Mouse (Mus musculus) intestine, embryonic 14.5 days (tissue): Measurements from ENCODE around the gene Rwdd2a. TPM values are rescaled to one million over a fixed set of nuclear protein-coding genes. Genes with fewer than 3 reads are reported as not detected.

ENCODE experiments used
- ATAC-seq: fragments of 200-750 bp; cut with Nextera tagmentation; replicated peaks from 2 replicates; pipeline ENCODE4 v1.8.0; 2017; ENCODE audit warnings: low read depth, moderate number of reproducible peaks, moderate TSS enrichment, moderate library complexity; ENCODE audit not compliant: low FRiP score, low TSS enrichment
- DNase-seq: peaks from one replicate; pipeline ENCODE4 v3.0.0-alpha.2; 2018; ENCODE audit warnings: low spot score
- H3K27ac ChIP-seq: fragments of 300-500 bp; sonication (generic); 2 replicates; pipeline ENCODE4 v1.5.1; 2014; ENCODE audit warnings: low read depth, mild to moderate bottlenecking, control low read depth
- H3K27me3 ChIP-seq: fragments of 300-500 bp; sonication (generic); replicated peaks from 2 replicates; pipeline ENCODE4 v1.6.1; 2014; ENCODE audit warnings: low read length, control low read depth; ENCODE audit not compliant: control insufficient read depth, insufficient read depth
- H3K36me3 ChIP-seq: fragments of 300-500 bp; sonication (generic); 2 replicates; pipeline ENCODE4 v1.6.1; 2014; ENCODE audit warnings: low read length, control low read depth; ENCODE audit not compliant: control insufficient read depth, insufficient read depth
- H3K4me1 ChIP-seq: fragments of 300-500 bp; sonication (generic); replicated peaks from 2 replicates; pipeline ENCODE4 v1.6.1; 2014; ENCODE audit warnings: low read length, control low read depth, mixed read lengths; ENCODE audit not compliant: control insufficient read depth, insufficient read depth
- H3K4me2 ChIP-seq: fragments of 300-500 bp; sonication (generic); 2 replicates; pipeline ENCODE4 v1.6.1; 2014; ENCODE audit warnings: low read length
- H3K4me3 ChIP-seq: fragments of 300-500 bp; sonication (generic); 2 replicates; pipeline ENCODE4 v1.5.1; 2014; ENCODE audit warnings: low read depth, low read length, control low read depth, mixed read lengths
- H3K9ac ChIP-seq: fragments of 300-500 bp; sonication (generic); 2 replicates; pipeline ENCODE4 v1.6.1; 2014; ENCODE audit warnings: mild to moderate bottlenecking, low read length
- H3K9me3 ChIP-seq: fragments of 300-500 bp; sonication (generic); 2 replicates; pipeline ENCODE4 v1.6.1; 2016; ENCODE audit warnings: low read length, control low read depth; ENCODE audit not compliant: control insufficient read depth
- WGBS: fragments of 180-500 bp; shearing (Covaris S2); extraction: QIAGEN DNeasy Blood & Tissue Kit; methylation state at CpG from one replicate; pipeline ENCODE4 v1.1.7; 2014; 5-methylcytosine and 5-hydroxymethylcytosine counted together
- polyA plus RNA-seq: library from polyadenylated mRNA; unstranded; fragments of >200 nt; fragmentation: Nextera tagmentation; extraction: Ambion mirVana; gene quantifications from 2 replicates; pipeline ENCODE4 v1.2.1, GENCODE M21; 2014

Gene Rwdd2a
- polyA plus RNA-seq, 1 experiment from 2014 or later, result 4.2 TPM

DNA sequence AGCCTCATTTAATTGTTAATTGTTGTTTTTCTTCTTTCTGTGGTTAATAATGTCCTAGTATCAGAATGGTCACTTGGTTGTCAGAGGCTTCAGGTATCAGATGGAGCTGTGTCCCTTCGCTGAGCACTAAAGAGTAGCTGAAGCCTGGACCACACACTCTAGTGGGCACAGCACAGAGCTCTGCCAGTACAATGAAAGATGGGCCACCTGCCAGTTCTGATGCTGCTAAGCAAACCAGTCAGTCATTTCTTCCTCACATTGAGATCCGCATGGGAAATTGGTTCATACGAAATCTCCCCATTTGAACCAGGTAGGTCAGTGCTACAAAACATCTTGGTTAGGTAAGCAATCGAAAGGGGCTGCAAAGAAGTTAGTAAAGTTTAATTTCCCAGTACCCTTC lies 17.1 kb upstream of the Rwdd2a start:
- no peak for DNase-seq
- no peak overlapping the region for H3K27ac ChIP-seq
- no peaks in the 10 kb centered on the region for H3K27me3 ChIP-seq

DNA sequence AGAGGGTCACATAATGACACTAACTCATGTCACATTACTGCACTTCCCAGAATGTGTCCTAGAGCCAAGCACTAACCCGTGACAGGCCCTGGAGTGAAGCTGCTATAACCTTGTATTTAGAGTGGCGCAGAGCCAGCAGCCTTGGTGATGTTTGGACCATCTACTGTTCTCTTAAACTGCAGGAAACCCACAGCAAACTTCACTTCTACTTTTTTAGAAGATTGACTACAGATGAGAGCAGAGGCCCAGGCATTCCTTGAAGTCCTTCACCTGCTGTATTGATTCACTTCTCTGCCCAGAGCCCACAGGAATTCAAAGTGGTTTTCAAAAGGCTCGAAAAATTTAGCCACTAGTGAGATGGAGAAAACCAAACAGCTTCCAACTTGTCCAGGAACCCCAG lies 11.2 kb upstream of the Rwdd2a start:
- peaks cover 81% of the 10 kb centered on the region for H3K36me3 ChIP-seq
- WGBS, result 87% methylated on average over 3 of the region's 3 CpGs
- H3K9me3 ChIP-seq, result no peaks in the 10 kb centered on the region
- H3K4me3 ChIP-seq, result no peak overlapping the region
- H3K4me1 ChIP-seq, result no peaks in the 10 kb centered on the region
- H3K9ac ChIP-seq, result no peak overlapping the region
- H3K27ac ChIP-seq, result no peak overlapping the region
- H3K4me2 ChIP-seq, result no peak overlapping the region
- DNase-seq (no peak), ATAC-seq (no peak)
- no peaks in the 10 kb centered on the region for H3K27me3 ChIP-seq

More for the DNA sequence above, 17.1 kb upstream of the Rwdd2a start:
- Histone ChIP-seq H3K9me3 (no peaks in the 10 kb centered on the region), H3K4me1 (no peaks in the 10 kb centered on the region), H3K36me3 (peaks cover 87% of the 10 kb centered on the region), H3K4me3 (no peak overlapping the region), H3K4me2 (no peak overlapping the region), H3K9ac (no peak overlapping the region)
- no peak for ATAC-seq
- 98% methylated on average over 4 of the region's 4 CpGs for WGBS

DNA sequence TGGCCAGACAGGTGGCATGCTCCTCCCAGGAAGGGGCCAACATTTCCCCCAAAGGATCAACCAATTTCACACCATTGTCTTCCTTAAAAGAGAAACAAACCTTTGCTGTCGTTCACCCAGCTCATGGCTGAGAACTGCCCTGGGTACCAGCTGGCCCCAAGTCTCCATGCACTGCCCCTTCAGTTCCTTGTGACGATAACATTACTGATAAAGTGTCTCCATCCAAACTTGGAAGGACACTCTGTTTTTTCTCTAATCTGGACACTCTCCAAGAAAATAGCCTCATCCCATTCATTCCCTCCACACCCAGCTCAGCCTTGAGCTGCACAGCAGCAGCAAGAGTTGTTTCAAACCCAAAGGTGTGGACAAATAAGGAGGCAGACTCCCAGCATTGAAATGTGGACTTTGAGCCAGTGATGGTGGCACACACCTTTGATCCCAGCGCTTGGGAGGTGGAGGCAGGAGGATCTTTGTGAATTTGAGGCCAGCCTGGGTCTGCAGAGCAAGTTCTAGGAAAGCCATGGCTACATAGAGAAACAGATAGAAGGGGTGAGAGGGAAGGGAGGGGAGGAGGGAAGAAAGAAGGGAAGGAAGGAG lies 2.4 kb upstream of the Rwdd2a start:
- Histone ChIP-seq H3K4me2 (no peak overlapping the region), H3K4me1 (peaks cover 15% of the 10 kb centered on the region), H3K27ac (no peak overlapping the region), H3K9ac (no peak overlapping the region), H3K4me3 (no peak overlapping the region), H3K27me3 (0 out of 2 replicates have a peak, but pooled peaks cover 2% of the 10 kb centered on the region), H3K36me3 (peaks cover 37% of the 10 kb centered on the region), H3K9me3 (no peaks in the 10 kb centered on the region)
- DNase-seq (no peak), ATAC-seq (no peak)
- WGBS, result 77% methylated on average over 3 of the region's 3 CpGs

DNA sequence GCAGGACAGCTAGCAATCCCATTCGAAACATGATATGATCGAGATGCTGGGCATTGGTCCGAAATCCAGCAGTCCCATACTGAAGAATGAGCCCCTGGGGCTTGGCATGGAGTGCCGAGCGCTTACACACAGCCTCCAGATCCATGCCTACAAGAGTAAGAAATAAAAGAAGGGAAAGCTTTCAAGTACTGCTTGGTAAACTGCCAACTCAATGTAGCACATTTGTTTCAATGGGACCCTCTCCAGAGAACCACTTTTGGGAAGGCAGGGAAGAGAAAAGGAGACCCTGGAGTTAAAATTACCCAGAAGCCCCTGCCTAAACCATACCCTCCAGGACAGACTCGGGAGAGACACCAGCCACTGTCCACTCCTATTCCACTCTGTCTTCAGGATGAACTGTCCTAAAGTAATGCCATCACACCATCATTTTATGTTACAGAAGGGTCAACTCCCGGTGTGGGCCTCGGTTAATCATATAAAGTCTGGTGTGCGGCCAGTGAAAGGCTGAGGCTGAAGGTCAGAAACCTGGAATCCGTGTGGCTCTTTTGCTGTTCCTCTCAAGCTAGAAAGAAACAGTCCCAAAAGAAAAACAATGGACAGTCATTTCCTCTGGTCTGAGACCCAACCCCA lies 1.4 kb upstream of the Rwdd2a start:
- H3K27ac ChIP-seq, result no peak overlapping the region
- H3K27me3 ChIP-seq, result 0 out of 2 replicates have a peak, but pooled peaks cover 2% of the 10 kb centered on the region
- H3K9ac ChIP-seq, result no peak overlapping the region
- H3K4me2 ChIP-seq, result peak overlapping the region; percentile 99
- H3K36me3 ChIP-seq, result peaks cover 28% of the 10 kb centered on the region
- 77% methylated on average over 10 of the region's 10 CpGs for WGBS
- DNase-seq, result no peak
- H3K4me1 ChIP-seq, result peaks cover 15% of the 10 kb centered on the region
- no peak for ATAC-seq
- H3K4me3 ChIP-seq, result peak overlapping the region; percentile 73; the same call in 1 of the 2 replicates
- no peaks in the 10 kb centered on the region for H3K9me3 ChIP-seq

DNA sequence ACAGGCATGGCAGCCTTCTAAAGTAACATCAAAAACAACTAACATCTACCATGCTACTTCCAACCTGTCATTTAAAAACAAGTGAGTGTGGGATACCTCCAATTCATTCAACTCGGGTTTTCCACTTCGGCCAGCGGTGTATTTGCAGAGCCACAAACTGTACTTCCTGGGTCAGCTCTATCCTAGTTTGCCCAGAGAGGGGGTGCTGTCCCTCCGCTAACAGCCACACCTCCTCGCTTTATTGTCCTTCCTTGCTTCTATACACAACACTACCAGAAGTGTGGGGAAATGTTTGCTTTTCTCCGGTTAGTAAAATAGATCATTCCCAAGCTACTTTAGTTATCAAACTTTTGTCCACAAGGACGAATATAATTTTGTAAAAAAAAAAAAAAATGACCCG lies 845 bp upstream of the Rwdd2a start:
- DNase-seq (no peak), ATAC-seq (no peak)
- no peaks in the 10 kb centered on the region for H3K9me3 ChIP-seq
- H3K36me3 ChIP-seq, result peaks cover 22% of the 10 kb centered on the region
- peak overlapping the region; percentile 71; the same call in 1 of the 2 replicates for H3K27ac ChIP-seq
- H3K4me3 ChIP-seq, result peak overlapping the region; percentile 73
- H3K4me1 ChIP-seq, result peaks cover 15% of the 10 kb centered on the region
- 11% methylated on average over 8 of the region's 8 CpGs for WGBS
- H3K27me3 ChIP-seq, result 0 out of 2 replicates have a peak, but pooled peaks cover 2% of the 10 kb centered on the region
- peak overlapping the region; percentile 99 for H3K4me2 ChIP-seq
- H3K9ac ChIP-seq, result peak overlapping the region; percentile 52; the same call in 1 of the 2 replicates

DNA sequence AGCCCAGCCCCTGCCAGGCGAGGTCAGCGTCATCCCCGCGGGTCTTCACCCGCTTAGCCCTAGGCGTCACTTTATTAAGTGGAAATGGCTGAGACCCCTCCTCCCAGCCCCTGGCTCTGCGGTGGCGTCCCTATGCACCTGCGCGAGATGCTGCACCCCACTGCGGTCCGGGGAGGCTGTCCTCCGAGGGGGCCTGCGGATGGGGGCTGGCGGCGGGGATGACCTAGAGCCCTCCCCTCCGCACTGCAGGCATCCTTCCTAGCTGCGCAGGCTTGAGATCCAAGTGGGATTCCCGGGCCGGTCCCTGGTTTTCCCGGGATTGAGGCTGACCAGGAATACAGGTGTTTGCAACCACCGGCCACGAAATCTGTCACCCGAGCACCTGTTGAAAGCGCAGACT lies 405 bp downstream of the Rwdd2a start:
- H3K27me3 ChIP-seq, result 0 out of 2 replicates have a peak, but pooled peaks cover 2% of the 10 kb centered on the region
- H3K4me3 ChIP-seq, result peak overlapping the region; percentile 73
- peaks cover 9% of the 10 kb centered on the region for H3K36me3 ChIP-seq
- H3K4me1 ChIP-seq, result peaks cover 15% of the 10 kb centered on the region
- H3K4me2 ChIP-seq, result peak overlapping the region; percentile 99
- DNase-seq (no peak), ATAC-seq (no peak; the same call in 1 of the 2 replicates)
- 1% methylated on average over 25 of the region's 25 CpGs for WGBS
- no peaks in the 10 kb centered on the region for H3K9me3 ChIP-seq
- H3K9ac ChIP-seq, result peak overlapping the region; percentile 46
- no peak overlapping the region for H3K27ac ChIP-seq

DNA sequence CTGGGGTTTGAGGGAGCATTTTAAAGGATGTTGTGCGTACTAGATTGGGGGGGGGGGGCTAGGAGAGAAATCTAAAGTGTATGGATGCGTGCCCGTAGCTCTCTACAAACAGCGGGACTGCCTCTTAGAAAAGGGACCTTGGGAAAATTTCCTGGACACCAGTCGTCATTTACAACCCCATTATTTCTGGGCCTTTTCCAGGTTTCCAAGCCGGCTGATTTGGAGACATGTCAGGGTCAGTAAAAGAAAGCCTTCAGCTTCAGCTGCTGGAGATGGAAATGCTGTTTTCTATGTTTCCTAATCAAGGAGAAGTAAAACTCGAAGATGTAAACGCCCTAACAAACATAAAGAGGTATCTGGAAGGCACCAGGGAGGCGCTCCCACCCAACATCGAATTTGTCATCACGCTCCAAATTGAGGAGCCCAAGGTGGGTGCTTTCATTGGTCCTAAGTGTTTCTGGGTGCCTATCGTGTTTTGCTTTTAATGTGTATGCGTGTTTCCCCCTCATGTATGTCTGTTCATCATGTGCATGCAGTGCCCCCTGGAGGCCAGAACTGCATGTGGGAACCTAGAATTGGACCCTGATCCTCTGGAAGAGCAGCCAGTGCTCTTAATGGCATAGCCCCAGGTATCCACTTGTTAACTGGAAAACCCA lies 973 bp downstream of the Rwdd2a start:
- no peak for ATAC-seq
- Histone ChIP-seq H3K27ac (no peak overlapping the region), H3K4me2 (peak overlapping the region; percentile 99), H3K9ac (no peak overlapping the region), H3K27me3 (0 out of 2 replicates have a peak, but pooled peaks cover 2% of the 10 kb centered on the region), H3K9me3 (no peaks in the 10 kb centered on the region), H3K36me3 (peaks cover 5% of the 10 kb centered on the region; the same call in 1 of the 2 replicates), H3K4me3 (peak overlapping the region; percentile 73), H3K4me1 (peaks cover 15% of the 10 kb centered on the region)
- WGBS, result 9% methylated on average over 13 of the region's 13 CpGs
- peak; percentile 88 for DNase-seq

DNA sequence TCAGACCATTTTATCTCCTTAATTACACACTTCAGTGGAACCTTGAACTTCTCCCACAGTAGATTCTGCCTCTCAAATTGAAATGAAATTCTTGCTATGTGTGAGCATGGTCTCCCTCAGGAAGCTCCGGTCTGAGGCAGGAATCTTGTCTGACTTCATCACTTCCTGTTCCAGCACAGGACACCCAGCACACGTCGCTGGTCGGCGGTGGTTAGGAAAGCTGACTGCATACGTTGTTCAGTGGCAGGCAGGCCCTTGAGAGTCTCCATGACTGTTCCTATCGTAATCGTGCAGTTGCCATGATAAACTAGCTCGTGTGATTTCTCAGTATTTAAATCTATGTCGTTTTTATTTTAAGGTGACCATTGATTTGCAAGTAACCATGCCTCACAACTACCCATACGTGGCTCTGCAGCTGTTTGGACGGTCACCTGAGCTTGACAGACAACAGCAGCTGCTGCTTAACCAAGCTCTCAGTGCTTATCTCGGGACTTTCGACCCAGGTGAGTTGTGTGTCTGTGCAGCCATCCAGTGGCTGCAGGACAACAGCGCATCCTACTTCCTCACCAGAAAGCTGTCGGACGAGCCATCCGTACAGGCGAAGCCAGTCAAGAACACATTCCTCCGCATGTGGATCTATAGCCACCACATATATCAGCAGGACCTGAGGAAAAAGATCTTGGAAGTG lies 2.0 kb downstream of the Rwdd2a start:
- DNase-seq (no peak), ATAC-seq (no peak)
- Histone ChIP-seq H3K4me2 (no peak overlapping the region), H3K9me3 (no peaks in the 10 kb centered on the region), H3K27ac (no peak overlapping the region), H3K36me3 (peaks cover 5% of the 10 kb centered on the region; the same call in 1 of the 2 replicates), H3K27me3 (0 out of 2 replicates have a peak, but pooled peaks cover 2% of the 10 kb centered on the region), H3K4me1 (peaks cover 15% of the 10 kb centered on the region), H3K9ac (no peak overlapping the region), H3K4me3 (no peak overlapping the region)
- WGBS, result 76% methylated on average over 20 of the region's 20 CpGs
